Comparison of ENCODE assay signal across 15 mouse cellular contexts in the genomic region with DNA sequence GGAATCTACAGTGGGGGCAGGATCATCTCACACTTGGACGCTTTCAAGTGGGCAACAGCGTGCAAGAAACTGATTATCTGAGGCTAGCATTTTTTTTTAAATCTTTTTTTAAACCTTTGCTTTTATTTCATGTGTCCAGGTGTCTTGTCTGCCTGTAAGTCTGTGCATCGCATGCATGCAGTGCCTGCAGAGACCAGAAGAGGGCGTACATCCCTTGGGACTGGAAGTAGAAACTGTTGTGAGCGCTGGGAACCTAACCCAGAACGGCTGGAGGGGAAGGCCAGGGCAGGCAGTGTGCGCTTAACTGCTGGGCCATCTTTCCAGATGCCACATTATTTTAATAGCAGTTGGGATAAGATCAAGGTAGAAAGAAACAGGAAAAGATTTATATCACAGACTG. TPM values are rescaled to one million over a fixed set of nuclear protein-coding genes. Genes with fewer than 3 reads are reported as not detected.
A peak's percentile ranks its signal among the peaks of the same experiment; 100 is the strongest.
DNase-seq lines count a peak whose midpoint lies in the region; ATAC-seq and TF ChIP-seq lines count a peak whose summit lies in the region.
"Had no signal": no experiment of that assay in that cellular context is flagged by ENCODE, and none has a peak within 500 bp of the region (broad histone marks: within the 10 kb centered on the region; RNA-seq: fewer than 3 reads in every experiment).

No protein-coding gene starts in this region.

- no peaks in the 10 kb centered on the region for H3K9me3 ChIP-seq in hindbrain, postnatal 0 days (ENCODE audit: low read length)
- H3K9me3 ChIP-seq in hindbrain, embryonic 13.5 days = no peaks in the 10 kb centered on the region
- H3K9me3 ChIP-seq in lung, embryonic 14.5 days (ENCODE audit: low read depth, low read length) = no peaks in the 10 kb centered on the region
- no peaks in the 10 kb centered on the region for H3K9me3 ChIP-seq in G1E (replicated peaks)
- no peaks in the 10 kb centered on the region for H3K9me3 ChIP-seq in stomach, postnatal 0 days (ENCODE audit: control insufficient read depth, low read length)
- H3K9me3 ChIP-seq: stomach, embryonic 15.5 days had no signal

- H3K36me3 ChIP-seq in hindbrain, postnatal 0 days (ENCODE audit: insufficient read depth, low read length) = no peaks in the 10 kb centered on the region
- no peaks in the 10 kb centered on the region for H3K36me3 ChIP-seq in hindbrain, embryonic 13.5 days
- H3K36me3 ChIP-seq in lung, embryonic 14.5 days (ENCODE audit: insufficient read depth) = no peaks in the 10 kb centered on the region; the same call in 1 of the 2 replicates
- H3K36me3 ChIP-seq in G1E (replicated peaks) = no peaks in the 10 kb centered on the region
- no peaks in the 10 kb centered on the region for H3K36me3 ChIP-seq in stomach, postnatal 0 days (ENCODE audit: control insufficient read depth, insufficient read depth, low read length)
- H3K36me3 ChIP-seq: embryonic facial prominence, embryonic 12.5 days; neural tube, embryonic 13.5 days; stomach, embryonic 15.5 days had no signal

- H3K27ac ChIP-seq in hindbrain, postnatal 0 days = no peak overlapping the region
- no peak overlapping the region for H3K27ac ChIP-seq in hindbrain, embryonic 13.5 days
- no peak overlapping the region for H3K27ac ChIP-seq in lung, embryonic 14.5 days (ENCODE audit: low read depth)
- H3K27ac ChIP-seq in stomach, postnatal 0 days (replicated peaks) = no peak overlapping the region
- H3K27ac ChIP-seq: embryonic facial prominence, embryonic 12.5 days; hindbrain, embryonic 14.5 days; limb, embryonic 12.5 days; neural tube, embryonic 13.5 days; stomach, embryonic 15.5 days had no signal

- TF ChIP-seq EP300 in stomach, postnatal 0 days (optimal IDR thresholded peaks at IDR 0.05) = no peak

- no peak for ATAC-seq in hindbrain, postnatal 0 days
- no peak for ATAC-seq in hindbrain, embryonic 13.5 days (ENCODE audit: low FRiP score)
- no peak for ATAC-seq in lung, embryonic 14.5 days (ENCODE audit: insufficient read depth)
- ATAC-seq in G1E (ENCODE audit: extremely low read depth, insufficient number of reproducible peaks, low FRiP score, poor library complexity, severe bottlenecking) = no peak
- ATAC-seq in stomach, postnatal 0 days (ENCODE audit: low FRiP score, low TSS enrichment) = no peak

- TF ChIP-seq CTCF in hindbrain, postnatal 0 days (IDR thresholded peaks at IDR 0.05; ENCODE audit: low read depth) = peak; percentile 42
- TF ChIP-seq CTCF in lung, embryonic 14.5 days (IDR thresholded peaks at IDR 0.05; ENCODE audit: low read depth) = peak; percentile 41
- TF ChIP-seq CTCF in lung, adult 2 months (IDR thresholded peaks at IDR 0.05; ENCODE audit: insufficient read depth, low read length) = no peak
- peak; percentile 33; the same call in 1 of the 2 replicates for TF ChIP-seq CTCF in G1E (IDR thresholded peaks at IDR 0.05; ENCODE audit: low read depth, low read length)
- TF ChIP-seq CTCF in stomach, postnatal 0 days (IDR thresholded peaks at IDR 0.05; ENCODE audit: low read depth) = peak; percentile 45

- WGBS in hindbrain, postnatal 0 days = 90% methylated on average over 7 of the region's 7 CpGs
- WGBS in hindbrain, embryonic 13.5 days = 95% methylated on average over 7 of the region's 7 CpGs
- WGBS in lung, embryonic 14.5 days = 92% methylated on average over 7 of the region's 7 CpGs
- 94% methylated on average over 7 of the region's 7 CpGs for WGBS in lung, adult 2 months
- 91% methylated on average over 7 of the region's 7 CpGs for WGBS in stomach, postnatal 0 days

- no peak for DNase-seq in hindbrain, postnatal 0 days (ENCODE audit: low spot score)
- DNase-seq in lung, embryonic 14.5 days = no peak
- DNase-seq in lung, adult 2 months = no peak
- DNase-seq in G1E (ENCODE audit: low spot score) = no peak
- DNase-seq in stomach, postnatal 0 days (ENCODE audit: low spot score) = no peak
- no peak for DNase-seq in frontal cortex, postnatal 25 days (ENCODE audit: low spot score in 2 of 2)
- DNase-seq: cerebellum, adult 11-12 months; kidney, adult 8-10 months had no signal

- no peaks in the 10 kb centered on the region for H3K27me3 ChIP-seq in hindbrain, postnatal 0 days (ENCODE audit: insufficient read depth, low read length)
- 0 out of 2 replicates have a peak, but pooled peaks cover 7% of the 10 kb centered on the region for H3K27me3 ChIP-seq in hindbrain, embryonic 13.5 days
- no peaks in the 10 kb centered on the region for H3K27me3 ChIP-seq in lung, embryonic 14.5 days (ENCODE audit: insufficient read depth, low read length)
- no peaks in the 10 kb centered on the region; the same call in 1 of the 2 replicates for H3K27me3 ChIP-seq in G1E (ENCODE audit: insufficient read depth, low read length)
- H3K27me3 ChIP-seq in stomach, postnatal 0 days (ENCODE audit: control insufficient read depth, insufficient read depth, low read length) = no peaks in the 10 kb centered on the region
- H3K27me3 ChIP-seq: limb, embryonic 12.5 days; megakaryocyte, embryonic 14.5 days; neural tube, embryonic 13.5 days; stomach, embryonic 15.5 days had no signal

- no peak overlapping the region for H3K4me2 ChIP-seq in hindbrain, postnatal 0 days (ENCODE audit: low read depth, low read length)
- no peak overlapping the region for H3K4me2 ChIP-seq in hindbrain, embryonic 13.5 days
- H3K4me2 ChIP-seq in lung, embryonic 14.5 days = no peak overlapping the region
- no peak overlapping the region for H3K4me2 ChIP-seq in stomach, postnatal 0 days (replicated peaks; ENCODE audit: low read depth)
- H3K4me2 ChIP-seq: embryonic facial prominence, embryonic 12.5 days; hindbrain, embryonic 14.5 days; limb, embryonic 12.5 days; neural tube, embryonic 13.5 days; stomach, embryonic 15.5 days had no signal

- H3K4me3 ChIP-seq in hindbrain, postnatal 0 days (ENCODE audit: low read length) = no peak overlapping the region
- H3K4me3 ChIP-seq in hindbrain, embryonic 13.5 days = no peak overlapping the region
- no peak overlapping the region for H3K4me3 ChIP-seq in lung, embryonic 14.5 days (ENCODE audit: low read depth, low read length)
- no peak overlapping the region for H3K4me3 ChIP-seq in lung, adult 2 months (replicated peaks; ENCODE audit: extremely low read depth, low read depth, low read length)
- H3K4me3 ChIP-seq in G1E (ENCODE audit: low read depth, low read length) = no peak overlapping the region
- no peak overlapping the region for H3K4me3 ChIP-seq in stomach, postnatal 0 days (ENCODE audit: low read depth, low read length)
- H3K4me3 ChIP-seq: embryonic facial prominence, embryonic 12.5 days; limb, embryonic 12.5 days; megakaryocyte, embryonic 14.5 days; neural tube, embryonic 13.5 days; stomach, embryonic 15.5 days had no signal

- TF ChIP-seq POLR2A in lung, adult 2 months (IDR thresholded peaks at IDR 0.05; ENCODE audit: borderline replicate concordance, extremely low read depth, low read depth, low read length) = no peak

- H3K9ac ChIP-seq in hindbrain, postnatal 0 days (replicated peaks; ENCODE audit: low read length) = no peak overlapping the region
- H3K9ac ChIP-seq in hindbrain, embryonic 13.5 days = no peak overlapping the region
- no peak overlapping the region for H3K9ac ChIP-seq in lung, embryonic 14.5 days
- no peak overlapping the region for H3K9ac ChIP-seq in stomach, postnatal 0 days (ENCODE audit: low read length)
- H3K9ac ChIP-seq: embryonic facial prominence, embryonic 12.5 days; hindbrain, embryonic 14.5 days; limb, embryonic 12.5 days; neural tube, embryonic 13.5 days; stomach, embryonic 15.5 days had no signal

- H3K4me1 ChIP-seq in hindbrain, postnatal 0 days (ENCODE audit: insufficient read depth, low read length) = peaks cover 3% of the 10 kb centered on the region; the same call in 1 of the 2 replicates
- H3K4me1 ChIP-seq in hindbrain, embryonic 13.5 days (replicated peaks) = peaks cover 16% of the 10 kb centered on the region
- peaks cover 5% of the 10 kb centered on the region; the same call in 1 of the 2 replicates for H3K4me1 ChIP-seq in lung, embryonic 14.5 days (ENCODE audit: insufficient read depth)
- peaks cover 6% of the 10 kb centered on the region for H3K4me1 ChIP-seq in lung, adult 2 months (ENCODE audit: control insufficient read depth, insufficient read depth, low read length)
- 0 out of 2 replicates have a peak, but pooled peaks cover 2% of the 10 kb centered on the region for H3K4me1 ChIP-seq in G1E (ENCODE audit: insufficient read depth, low read depth, low read length)
- no peaks in the 10 kb centered on the region for H3K4me1 ChIP-seq in stomach, postnatal 0 days (replicated peaks; ENCODE audit: control insufficient read depth, insufficient read depth)

RNA-seq across cellular contexts. Expression of gene Dnmbp, which starts 17.0 kb away (rescaled TPM):
- 12.8 and 13.3 TPM in 2 replicates for total RNA-seq in hindbrain, postnatal 0 days (2014; rRNA removed)
- 6.5 and 7.1 TPM in 2 replicates for polyA plus RNA-seq in hindbrain, postnatal 0 days (2015; fragmentation: Nextera tagmentation; extraction: Ambion mirVana)
- polyA plus RNA-seq in hindbrain, embryonic 13.5 days (2015; fragmentation: Nextera tagmentation; extraction: Ambion mirVana) = 9.2 and 10.8 TPM in 2 replicates
- 22.4 and 24.2 TPM in 2 replicates for polyA plus RNA-seq in lung, embryonic 14.5 days (2014; fragmentation: Nextera tagmentation; extraction: Ambion mirVana)
- polyA plus RNA-seq in lung, adult 2 months (2012; rRNA removed) = 17.1 and 18.6 TPM in 2 replicates
- total RNA-seq in G1E (2014; fragmentation: Nextera tagmentation) (not detected in 2 replicates), G1E (2017) (0.23 and 0.33 TPM in 2 replicates)
- 0.06 and 0.07 TPM in 2 replicates for polyA plus RNA-seq in G1E (2012)
- polyA plus RNA-seq in stomach, postnatal 0 days (2015; fragmentation: Nextera tagmentation; extraction: Ambion mirVana) = 14.2 and 14.6 TPM in 2 replicates
